Mouse (Mus musculus): ENCODE measurements at regions not wholly inside any gene's neighbourhood (a gene's known extent, or its start where the extent isn't known, plus 50 kb on each side); places are given as distances from the start of the nearest gene placed in this dataset.

DNA sequence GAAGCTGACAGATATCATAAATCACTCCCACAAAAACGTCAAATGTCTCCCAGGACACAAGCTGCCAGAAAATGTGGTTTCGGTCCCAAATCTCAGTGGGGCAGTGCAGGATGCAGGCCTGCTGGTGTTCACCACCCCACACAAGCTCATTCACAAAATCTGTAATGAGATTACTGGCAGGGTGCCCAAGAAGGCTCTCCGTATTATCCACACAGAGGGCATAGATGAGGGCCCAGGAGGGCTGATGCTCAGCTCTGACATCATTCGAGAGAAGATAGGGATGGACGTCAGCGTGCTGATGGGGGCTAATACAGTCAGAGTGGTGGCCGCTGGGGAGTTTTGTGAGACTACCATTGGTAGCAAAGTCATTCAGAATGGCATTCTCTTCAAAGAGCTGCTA is 375.9 kb upstream of the 4933412E24Rik start:
- TF ChIP-seq CTCF (IDR thresholded peaks at IDR 0.05; ENCODE audit: borderline replicate concordance, extremely low read depth, insufficient read depth, insufficient read length) = no peak
- no peak for TF ChIP-seq POLR2A (IDR thresholded peaks at IDR 0.05; ENCODE audit: borderline replicate concordance, extremely low read depth, insufficient read depth, insufficient read length, poor library complexity, severe bottlenecking)

Data from brain, embryonic 14.5 days (tissue).